Mouse (Mus musculus): ENCODE results near the gene Cenpw. TPM values are rescaled to one million over a fixed set of nuclear protein-coding genes. Genes with fewer than 3 reads are reported as not detected.

Cenpw gene
- 9.1 and 10.0 TPM in 2 replicates for polyA plus RNA-seq (2015; fragmentation: Nextera tagmentation; extraction: Ambion mirVana)

DNA sequence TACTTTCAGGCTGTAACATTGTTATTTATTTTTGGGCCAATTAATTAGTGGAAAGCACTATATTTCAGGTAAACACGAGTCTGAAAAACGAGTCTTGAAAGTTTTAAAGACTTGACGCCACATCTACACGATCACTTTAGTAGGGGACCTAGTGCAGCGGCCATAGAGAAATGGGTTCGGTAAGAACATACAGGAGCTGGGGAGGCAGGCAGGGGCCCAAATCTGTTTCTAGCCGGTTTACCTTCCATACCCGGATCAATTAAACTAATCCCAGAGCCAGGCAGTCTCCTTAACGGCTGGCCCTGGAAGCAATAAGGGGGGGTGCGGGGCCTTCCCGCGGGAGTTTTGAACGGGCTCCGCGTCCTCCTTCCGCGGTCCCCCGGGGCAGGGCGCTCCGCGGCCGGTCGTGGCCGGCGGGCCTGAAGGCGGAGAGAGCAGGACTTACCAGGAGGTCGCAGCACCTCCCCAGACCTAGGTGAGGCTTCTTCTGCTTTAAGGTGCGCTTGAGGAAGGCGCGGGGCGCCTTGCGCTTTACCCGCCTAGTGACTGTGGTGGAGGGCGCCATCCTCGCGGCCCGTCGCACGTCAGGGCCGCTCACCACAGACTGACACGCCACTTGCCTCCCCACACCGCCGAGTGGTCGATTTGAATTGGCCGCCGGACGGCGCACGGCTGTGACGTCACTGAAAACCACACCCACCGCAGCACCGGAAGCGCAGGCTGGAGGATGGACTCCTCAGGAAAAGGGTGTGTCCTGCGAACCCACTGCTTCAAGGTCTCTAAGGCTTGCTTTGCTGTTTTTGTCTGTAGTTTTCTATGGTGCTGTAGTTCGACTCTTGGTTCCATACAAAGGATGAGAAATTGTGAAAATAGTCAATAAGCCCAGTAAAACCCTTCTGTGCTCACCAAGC lies at the start of gene Cenpw:
Gene Cenpw, minus strand, starts transcription at position 645 of the 911 bp plus-strand sequence.

